Mouse (Mus musculus): ENCODE results near the gene Map3k21.

GRCm38 (mm10) chr8:125873250-125873534 is 37.1 kb upstream of the Map3k21 start:
- TF ChIP-seq POLR2A (IDR thresholded peaks at IDR 0.05; ENCODE audit: control insufficient read depth, low read depth, low read length) (no peak), CTCF (IDR thresholded peaks at IDR 0.05; ENCODE audit: control insufficient read depth, insufficient read depth, insufficient replicate concordance, low read depth, low read length) (no peak)
